Mouse (Mus musculus): ENCODE measurements at regions not wholly inside any gene's neighbourhood (a gene's known extent, or its start where the extent isn't known, plus 50 kb on each side); places are given as distances from the start of the nearest gene placed in this dataset.

DNA sequence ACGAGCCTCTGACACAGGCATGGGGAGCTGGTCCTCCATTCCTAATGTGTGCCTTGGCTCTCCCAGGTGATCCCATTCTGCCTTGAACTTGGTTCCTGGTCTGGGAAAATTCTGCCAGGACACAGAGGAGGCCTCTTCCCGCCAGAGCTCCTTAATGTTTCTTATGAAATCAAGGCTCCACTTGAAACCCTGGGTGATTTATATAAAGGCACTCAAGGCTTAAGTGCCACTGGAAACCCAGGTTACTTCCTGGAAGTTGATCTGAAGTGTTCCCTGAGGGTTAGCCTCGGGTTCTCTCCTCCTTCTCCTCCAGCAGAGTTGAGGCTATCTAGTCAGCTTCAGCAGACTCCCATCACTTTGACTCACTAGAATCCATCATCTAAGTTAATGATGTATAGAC is 451.9 kb downstream of the Ate1 start:
- 59% methylated on average over 3 of the region's 3 CpGs for WGBS

DNA sequence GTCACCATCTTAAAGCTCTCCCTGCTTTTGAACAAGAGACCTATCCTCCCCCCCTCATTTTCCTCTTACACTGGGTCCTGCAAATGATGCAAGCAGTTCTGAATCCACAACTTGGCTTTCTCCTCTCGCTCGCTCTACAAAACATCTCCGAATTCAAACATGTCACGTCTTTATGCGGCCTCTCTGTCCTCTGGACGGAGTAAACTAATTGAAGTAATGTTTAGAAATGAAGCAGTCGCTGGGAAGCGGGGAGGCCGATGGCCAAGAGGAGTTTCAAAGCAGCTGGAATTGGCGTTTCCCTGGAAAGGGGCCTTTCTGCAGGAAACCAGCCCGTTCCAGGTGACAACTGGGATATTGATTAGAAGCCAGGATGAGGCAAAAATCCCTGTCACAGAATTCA is 446.8 kb downstream of the Ate1 start:
- DNase-seq (ENCODE audit: low spot score), result no peak
- 55% methylated on average over 11 of the region's 11 CpGs for WGBS
- no peaks in the 10 kb centered on the region for H3K27me3 ChIP-seq (ENCODE audit: low read depth, poor library complexity, severe bottlenecking)
- no peaks in the 10 kb centered on the region for H3K36me3 ChIP-seq
- H3K4me3 ChIP-seq, result peak overlapping the region; percentile 44
- no peaks in the 10 kb centered on the region for H3K9me3 ChIP-seq (replicated peaks)
- peak overlapping the region; percentile 83 for H3K27ac ChIP-seq
- H3K4me1 ChIP-seq, result peaks cover 23% of the 10 kb centered on the region

More for the DNA sequence above, 451.9 kb downstream of the Ate1 start:
- DNase-seq (ENCODE audit: low spot score), result no peak
- Histone ChIP-seq H3K4me3 (no peak overlapping the region), H3K4me1 (peaks cover 34% of the 10 kb centered on the region), H3K27me3 (ENCODE audit: low read depth, poor library complexity, severe bottlenecking) (no peaks in the 10 kb centered on the region), H3K27ac (no peak overlapping the region), H3K9me3 (replicated peaks) (no peaks in the 10 kb centered on the region), H3K36me3 (no peaks in the 10 kb centered on the region)

DNA sequence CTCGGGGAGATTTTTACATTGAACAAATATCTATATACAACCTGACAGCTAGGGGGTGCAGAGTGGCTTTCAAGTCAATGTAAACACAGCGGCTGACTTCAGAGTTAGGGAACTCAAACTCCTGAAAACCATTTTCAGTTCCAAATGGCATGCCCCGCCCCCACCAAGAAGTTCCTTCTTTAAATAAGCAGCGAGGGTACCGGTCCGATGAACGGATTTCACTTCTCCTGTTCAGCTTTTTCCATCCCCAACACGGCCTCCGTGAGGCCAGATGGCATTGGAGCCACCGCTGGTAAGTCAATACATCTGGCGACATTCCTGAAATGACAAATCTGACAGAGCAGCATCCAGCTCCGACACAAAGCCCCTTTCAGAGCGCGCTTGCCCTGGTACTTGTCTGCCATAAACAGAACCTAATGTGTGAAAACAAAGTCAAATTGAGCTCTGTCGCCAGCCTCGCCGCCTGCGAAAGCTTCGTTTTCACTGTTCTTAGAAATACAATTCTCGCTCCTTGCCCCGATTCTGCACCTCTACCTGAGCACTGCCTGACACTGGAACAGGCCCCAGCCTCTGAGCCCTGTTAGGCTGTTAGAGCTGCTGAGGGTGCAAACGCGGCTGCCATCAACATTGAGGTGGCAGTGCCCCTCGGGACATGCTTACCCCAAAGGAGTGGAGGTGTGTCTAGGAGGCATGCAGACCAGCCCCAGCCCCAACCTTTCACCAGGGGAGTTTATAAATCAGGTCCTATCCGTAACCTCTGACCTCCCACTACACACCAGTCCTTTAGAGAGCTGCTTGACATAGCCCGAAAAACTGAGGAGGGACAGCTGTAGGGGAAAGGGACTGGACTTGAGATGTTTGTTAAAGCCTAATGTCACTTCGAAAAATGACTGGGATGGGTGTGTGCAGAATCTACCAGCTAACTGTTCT is 446.0 kb downstream of the Ate1 start:
- H3K4me1 ChIP-seq, result peaks cover 23% of the 10 kb centered on the region
- H3K36me3 ChIP-seq, result no peaks in the 10 kb centered on the region
- H3K9me3 ChIP-seq (replicated peaks), result no peaks in the 10 kb centered on the region
- H3K4me3 ChIP-seq, result peak overlapping the region; percentile 44
- 18% methylated on average over 27 of the region's 27 CpGs for WGBS
- peak; percentile 71 for DNase-seq (ENCODE audit: low spot score)
- no peaks in the 10 kb centered on the region for H3K27me3 ChIP-seq (ENCODE audit: low read depth, poor library complexity, severe bottlenecking)
- H3K27ac ChIP-seq, result peak overlapping the region; percentile 83

DNA sequence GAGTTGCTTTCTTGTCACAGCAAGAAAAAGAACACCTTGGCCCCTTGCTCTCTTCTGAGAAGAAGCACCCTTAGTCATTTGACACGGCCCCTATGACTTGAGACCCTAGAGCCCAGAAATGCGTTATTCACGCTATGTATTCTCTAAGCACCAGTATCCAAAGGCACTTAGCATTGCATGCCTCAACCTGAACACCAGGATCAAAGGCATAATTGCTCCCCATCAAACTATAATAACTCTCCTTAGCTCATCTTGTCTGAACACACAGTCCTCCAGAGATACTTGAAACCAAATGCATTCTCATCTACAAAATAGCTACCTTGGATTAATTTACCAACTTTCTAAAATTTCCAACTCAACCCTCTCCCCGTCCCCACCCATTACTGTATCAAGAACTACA is 437.5 kb downstream of the Ate1 start:
- H3K27me3 ChIP-seq (ENCODE audit: low read depth, poor library complexity, severe bottlenecking), result no peaks in the 10 kb centered on the region
- no peaks in the 10 kb centered on the region for H3K36me3 ChIP-seq
- no peak overlapping the region for H3K27ac ChIP-seq
- peaks cover 4% of the 10 kb centered on the region; the same call in 1 of the 2 replicates for H3K4me1 ChIP-seq
- no peaks in the 10 kb centered on the region for H3K9me3 ChIP-seq (replicated peaks)
- DNase-seq (ENCODE audit: low spot score), result no peak
- 77% methylated on average over 4 of the region's 4 CpGs for WGBS
- H3K4me3 ChIP-seq, result no peak overlapping the region

DNA sequence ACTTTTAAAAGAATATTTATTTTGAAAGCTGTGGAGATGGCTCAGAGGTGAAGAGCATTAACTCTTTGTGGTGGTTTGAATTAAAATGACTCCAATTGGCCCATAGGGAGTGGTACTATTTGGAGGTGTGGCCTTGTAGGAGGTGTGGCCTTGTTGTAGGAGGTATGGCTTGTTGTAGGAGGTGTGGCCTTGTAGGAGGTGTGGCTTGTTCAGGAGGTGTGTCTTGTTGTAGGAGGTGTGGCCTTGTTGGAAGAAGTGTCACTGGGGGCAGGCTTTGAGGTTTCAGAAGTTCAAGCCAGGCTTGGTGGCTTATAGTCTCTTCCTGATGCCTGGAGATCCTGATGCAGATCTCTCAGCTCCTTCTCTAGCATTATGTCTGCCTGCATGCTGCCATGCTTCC is 434.5 kb downstream of the Ate1 start:
- Histone ChIP-seq H3K27ac (no peak overlapping the region), H3K9me3 (replicated peaks) (no peaks in the 10 kb centered on the region), H3K4me1 (peaks cover 4% of the 10 kb centered on the region; the same call in 1 of the 2 replicates), H3K27me3 (ENCODE audit: low read depth, poor library complexity, severe bottlenecking) (no peaks in the 10 kb centered on the region), H3K4me3 (no peak overlapping the region), H3K36me3 (no peaks in the 10 kb centered on the region)
- DNase-seq (ENCODE audit: low spot score), result no peak

DNA sequence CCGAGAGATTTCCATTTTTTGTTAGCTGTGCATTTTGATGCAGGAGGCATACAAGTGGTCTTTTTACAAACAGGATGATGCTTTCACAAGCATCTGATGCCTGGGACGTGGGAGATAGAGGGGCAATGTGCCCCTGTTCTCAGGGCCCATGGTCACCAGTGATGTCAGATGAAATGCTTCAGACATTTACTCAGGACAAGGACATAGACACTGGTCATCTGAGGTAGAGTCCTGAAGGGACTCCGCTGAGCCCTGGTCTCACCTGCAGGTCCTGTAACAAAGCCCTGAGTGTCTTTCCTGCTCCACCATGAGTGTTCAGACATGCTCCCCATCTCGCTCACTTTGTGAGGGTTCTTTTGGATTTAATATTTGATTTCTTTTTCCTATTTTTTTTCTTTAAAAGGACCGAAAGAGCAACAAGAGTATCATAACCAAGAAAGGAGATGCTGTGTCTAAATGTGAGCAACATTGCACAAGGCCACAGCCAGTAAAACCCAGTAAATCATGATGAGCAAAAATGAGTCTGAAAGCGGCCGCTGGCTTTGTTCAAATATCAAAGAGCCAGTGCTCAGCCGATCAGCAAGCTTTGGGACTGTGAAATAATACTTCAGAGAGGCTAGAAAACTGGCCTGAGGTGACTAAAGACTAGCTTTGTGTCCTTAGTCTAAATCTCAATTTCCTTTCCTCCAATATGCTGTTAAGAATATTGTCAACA is 430.1 kb downstream of the Ate1 start:
- Histone ChIP-seq H3K4me3 (no peak overlapping the region), H3K27me3 (ENCODE audit: low read depth, poor library complexity, severe bottlenecking) (no peaks in the 10 kb centered on the region), H3K4me1 (no peaks in the 10 kb centered on the region), H3K9me3 (replicated peaks) (no peaks in the 10 kb centered on the region), H3K27ac (no peak overlapping the region), H3K36me3 (no peaks in the 10 kb centered on the region)
- 92% methylated on average over 8 of the region's 8 CpGs for WGBS
- DNase-seq (ENCODE audit: low spot score), result no peak

DNA sequence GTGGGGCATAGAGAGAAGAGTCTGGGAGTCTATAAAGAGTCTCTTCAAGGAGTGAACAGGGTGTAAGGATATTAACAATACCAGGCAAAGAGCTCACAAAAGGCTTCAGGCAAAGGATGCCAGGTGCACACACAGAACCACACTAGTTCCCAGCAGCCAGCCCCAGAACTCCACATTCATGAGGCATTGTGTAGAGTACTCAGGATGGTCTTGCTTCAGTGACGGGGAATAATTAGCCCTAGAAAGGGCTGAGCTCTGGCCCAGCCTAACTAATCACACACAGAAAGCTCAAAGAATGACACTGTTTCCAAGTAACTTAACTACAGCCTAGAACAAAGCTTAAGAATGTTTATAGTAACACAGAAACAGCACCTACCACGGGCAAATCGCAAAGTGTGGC is 428.2 kb downstream of the Ate1 start:
- H3K9me3 ChIP-seq (replicated peaks), result no peaks in the 10 kb centered on the region
- no peaks in the 10 kb centered on the region for H3K27me3 ChIP-seq (ENCODE audit: low read depth, poor library complexity, severe bottlenecking)
- H3K4me1 ChIP-seq, result no peaks in the 10 kb centered on the region
- H3K27ac ChIP-seq, result no peak overlapping the region
- no peaks in the 10 kb centered on the region for H3K36me3 ChIP-seq
- H3K4me3 ChIP-seq, result no peak overlapping the region
- 81% methylated on average over 3 of the region's 3 CpGs for WGBS
- DNase-seq (ENCODE audit: low spot score), result no peak

DNA sequence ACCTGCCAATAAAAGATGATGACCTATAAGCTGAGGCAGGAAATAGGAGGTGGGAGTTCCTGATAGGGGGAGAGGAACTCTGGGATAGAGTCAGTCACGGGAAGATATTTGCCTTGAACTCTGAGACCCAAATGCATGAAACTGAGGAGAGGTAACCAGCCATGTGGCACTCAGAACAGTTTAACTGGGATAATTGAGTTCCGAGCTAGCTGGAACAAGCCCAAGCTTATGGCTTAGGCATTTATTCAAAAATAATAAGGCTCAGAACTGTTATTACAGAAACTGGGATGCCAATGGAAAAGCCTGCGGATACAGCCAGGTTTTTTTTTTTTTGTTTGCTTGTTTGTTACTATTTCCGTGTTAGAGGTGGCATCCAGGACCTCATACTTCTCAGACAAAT is 425.0 kb downstream of the Ate1 start:
- H3K4me1 ChIP-seq, result no peaks in the 10 kb centered on the region
- H3K36me3 ChIP-seq, result no peaks in the 10 kb centered on the region
- no peak overlapping the region for H3K4me3 ChIP-seq
- no peaks in the 10 kb centered on the region for H3K9me3 ChIP-seq (replicated peaks)
- no peaks in the 10 kb centered on the region for H3K27me3 ChIP-seq (ENCODE audit: low read depth, poor library complexity, severe bottlenecking)
- H3K27ac ChIP-seq, result no peak overlapping the region
- DNase-seq (ENCODE audit: low spot score), result no peak
- WGBS, result 88% methylated on average over 4 of the region's 4 CpGs

DNA sequence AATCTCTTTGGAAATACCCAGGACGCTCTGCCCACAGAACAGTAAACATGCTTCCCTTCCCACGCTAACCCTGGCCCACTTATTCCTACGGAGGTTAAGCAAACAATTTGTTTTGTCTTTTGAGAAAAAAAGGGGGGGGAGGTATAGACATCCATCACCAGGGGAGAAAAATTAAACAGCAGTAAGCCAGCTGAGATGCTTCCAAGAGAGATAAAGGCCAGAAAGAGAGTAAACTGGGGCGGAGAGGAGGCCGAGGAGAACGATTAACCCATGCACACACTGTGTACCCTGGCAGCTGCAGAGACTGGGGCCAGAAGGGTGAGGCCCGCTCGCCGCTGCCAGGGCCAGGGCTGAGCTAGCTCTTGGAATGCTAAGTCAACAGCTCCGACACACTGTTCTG is 421.6 kb downstream of the Ate1 start:
- DNase-seq (ENCODE audit: low spot score), result no peak
- H3K4me1 ChIP-seq, result no peaks in the 10 kb centered on the region
- no peaks in the 10 kb centered on the region for H3K9me3 ChIP-seq (replicated peaks)
- H3K36me3 ChIP-seq, result no peaks in the 10 kb centered on the region
- H3K27me3 ChIP-seq (ENCODE audit: low read depth, poor library complexity, severe bottlenecking), result no peaks in the 10 kb centered on the region
- WGBS, result 85% methylated on average over 10 of the region's 10 CpGs
- H3K27ac ChIP-seq, result no peak overlapping the region
- H3K4me3 ChIP-seq, result no peak overlapping the region

DNA sequence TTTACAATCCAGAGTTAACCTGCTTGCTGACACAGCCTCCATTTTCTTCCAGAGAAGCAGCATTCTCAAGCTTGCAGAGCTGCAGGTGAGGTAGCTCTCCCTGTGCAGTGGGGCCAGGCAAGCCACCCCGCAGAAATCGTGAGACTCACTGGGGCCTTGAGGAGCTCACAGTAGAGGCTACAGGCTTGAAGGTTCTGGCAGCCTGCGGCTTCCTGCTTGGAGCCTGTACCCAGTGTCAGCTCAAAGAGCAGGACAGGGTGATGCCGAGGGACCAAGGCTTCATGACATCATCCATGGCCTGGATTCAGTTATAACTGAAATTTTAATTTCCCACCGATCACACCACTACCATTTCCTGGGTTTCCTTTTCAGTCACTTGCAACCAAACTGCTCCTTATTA is 417.5 kb downstream of the Ate1 start:
- Histone ChIP-seq H3K4me3 (no peak overlapping the region), H3K4me1 (peaks cover 25% of the 10 kb centered on the region), H3K27me3 (ENCODE audit: low read depth, poor library complexity, severe bottlenecking) (no peaks in the 10 kb centered on the region), H3K36me3 (no peaks in the 10 kb centered on the region), H3K9me3 (replicated peaks) (no peaks in the 10 kb centered on the region), H3K27ac (no peak overlapping the region)
- WGBS, result 77% methylated on average over 5 of the region's 5 CpGs
- DNase-seq (ENCODE audit: low spot score), result no peak

DNA sequence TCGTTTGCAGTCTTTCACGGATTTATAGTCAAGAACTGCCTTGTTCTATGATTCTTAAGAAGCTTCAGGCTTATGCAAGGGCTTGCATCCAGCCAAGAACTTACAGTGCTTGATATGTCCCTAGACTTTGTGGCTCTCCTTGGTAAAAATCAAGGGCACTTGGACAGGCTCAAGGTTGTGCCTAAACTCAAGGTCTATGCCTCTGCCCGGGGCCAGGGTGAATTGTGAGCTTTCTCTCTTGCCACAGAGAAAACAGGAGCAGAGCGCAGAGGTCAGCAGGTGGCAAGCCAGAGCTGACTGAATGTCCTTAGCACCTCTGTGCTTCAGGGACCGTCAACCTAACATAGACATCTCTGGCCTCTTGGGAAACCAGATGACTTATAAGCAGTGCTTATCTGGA is 413.2 kb downstream of the Ate1 start:
- 71% methylated on average over 5 of the region's 5 CpGs for WGBS
- Histone ChIP-seq H3K4me1 (peaks cover 30% of the 10 kb centered on the region), H3K36me3 (no peaks in the 10 kb centered on the region), H3K27ac (no peak overlapping the region), H3K27me3 (ENCODE audit: low read depth, poor library complexity, severe bottlenecking) (no peaks in the 10 kb centered on the region), H3K9me3 (replicated peaks) (no peaks in the 10 kb centered on the region), H3K4me3 (no peak overlapping the region)
- no peak for DNase-seq (ENCODE audit: low spot score)

DNA sequence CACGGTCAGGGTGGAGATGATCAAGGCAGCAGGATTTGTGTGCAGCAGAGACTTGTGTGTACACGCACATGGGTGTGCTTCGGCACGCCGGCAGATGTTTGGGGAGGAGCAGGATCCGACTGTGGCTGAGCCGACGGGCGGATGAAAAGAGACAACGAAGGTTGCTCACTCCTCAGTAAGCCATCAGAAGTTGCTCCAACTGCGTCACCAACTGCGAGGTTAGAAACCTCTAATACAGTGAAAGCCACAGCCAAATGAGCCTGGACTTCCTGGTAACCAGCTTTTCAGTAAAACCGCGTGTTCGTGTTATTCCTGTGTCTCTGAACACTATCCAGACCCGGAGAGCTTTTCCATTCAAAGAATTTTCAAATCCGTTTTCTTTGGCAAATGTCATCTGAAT is 411.8 kb downstream of the Ate1 start:
- H3K27me3 ChIP-seq (ENCODE audit: low read depth, poor library complexity, severe bottlenecking), result no peaks in the 10 kb centered on the region
- peaks cover 30% of the 10 kb centered on the region for H3K4me1 ChIP-seq
- H3K9me3 ChIP-seq (replicated peaks), result no peaks in the 10 kb centered on the region
- no peak overlapping the region for H3K4me3 ChIP-seq
- no peak overlapping the region for H3K27ac ChIP-seq
- no peak for DNase-seq (ENCODE audit: low spot score)
- 92% methylated on average over 17 of the region's 17 CpGs for WGBS
- H3K36me3 ChIP-seq, result no peaks in the 10 kb centered on the region
